Mouse (Mus musculus) adipocyte (in vitro differentiated cells): ENCODE results near the gene Hipk1.
A peak's percentile ranks its signal among the peaks of the same experiment; 100 is the strongest.
"Not testable (repeated sequence)": the region's sequence is repeated elsewhere in the genome, so short reads cannot be mapped to it uniquely, and the experiment has no call there.

Source experiments
- DNase-seq: peaks from one replicate; pipeline ENCODE4 v3.0.0-alpha.2; 2016; ENCODE audit warnings: low spot score

Hipk1 gene

GRCm38 (mm10) chr3:103792566-103792965, 1.2 kb upstream of the Hipk1 start:
- DNase-seq = no peak

GRCm38 (mm10) chr3:103792111-103792406, 696 bp upstream of the Hipk1 start:
- not testable (repeated sequence) for DNase-seq

- DNase-seq = peak; percentile 58
Measured at GRCm38 (mm10) chr3:103790346-103791145, 817 bp downstream of the Hipk1 start.

DNA sequence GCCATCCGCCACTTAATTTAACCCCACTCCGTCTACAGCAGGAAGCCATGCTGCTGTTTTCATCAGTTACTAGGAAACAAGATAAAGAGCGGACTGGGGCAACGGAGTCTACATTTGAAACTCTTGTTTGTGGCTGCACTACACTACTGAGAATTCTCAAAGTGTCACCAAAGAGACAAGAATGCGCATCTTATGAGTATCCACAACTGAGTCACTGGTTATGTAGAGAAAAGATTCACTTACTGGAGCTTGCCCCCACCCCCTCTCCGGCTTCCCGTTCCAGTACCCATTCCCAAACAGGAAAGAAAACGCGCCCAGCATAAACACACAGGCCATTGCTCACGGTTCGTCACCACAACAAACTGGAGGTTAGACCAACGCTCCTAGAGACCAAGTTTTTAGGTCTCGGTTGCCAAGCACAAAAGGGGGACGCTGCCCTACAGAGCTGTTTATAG, 1.4 kb downstream of the Hipk1 start:
- DNase-seq = peak; percentile 80

DNA sequence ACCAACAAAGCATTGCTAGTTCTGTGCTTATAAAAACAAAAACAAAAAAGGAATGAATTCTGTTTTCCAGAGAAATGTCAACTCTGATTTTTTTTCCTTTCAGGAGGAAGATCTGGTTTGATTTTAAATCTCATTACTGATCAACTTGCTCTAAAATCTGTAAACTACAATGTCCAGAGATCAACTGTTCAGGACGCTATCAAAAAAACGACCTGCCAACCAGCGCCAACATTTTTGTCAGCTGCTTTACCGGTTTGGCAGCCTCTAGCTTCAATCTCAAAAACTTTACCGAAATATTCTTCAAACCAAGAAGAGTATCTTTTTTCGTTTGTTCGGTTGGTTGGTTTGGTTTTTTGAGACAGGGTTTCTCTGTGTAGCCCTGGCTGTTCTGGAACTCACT, 2.3 kb downstream of the Hipk1 start:
- no peak for DNase-seq

- DNase-seq = peak; percentile 62
Measured at GRCm38 (mm10) chr3:103787225-103787624, 4.1 kb downstream of the Hipk1 start.

- no peak for DNase-seq
Measured at GRCm38 (mm10) chr3:103782844-103783609, 8.3 kb downstream of the Hipk1 start.

GRCm38 (mm10) chr3:103780777-103781176, 10.6 kb downstream of the Hipk1 start:
- no peak for DNase-seq

DNA sequence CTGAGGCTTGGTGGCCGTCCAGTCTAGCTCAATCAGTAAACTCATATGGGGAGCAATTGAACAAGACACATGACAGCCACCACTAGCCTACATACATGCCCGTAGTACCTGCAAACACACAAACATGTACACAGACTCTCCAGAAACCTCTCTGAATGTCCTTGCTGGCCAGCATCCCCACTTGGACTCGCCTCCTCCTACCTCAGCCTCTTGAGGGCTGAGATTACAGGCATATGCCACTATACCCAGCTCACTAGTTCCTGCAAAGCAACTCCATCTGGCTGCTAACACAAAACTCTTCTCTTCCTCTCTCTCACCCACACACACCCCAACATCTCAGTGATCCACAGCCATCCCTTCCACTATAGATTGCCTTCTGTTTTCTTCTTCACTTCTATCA, 11.1 kb downstream of the Hipk1 start:
- no peak for DNase-seq

GRCm38 (mm10) chr3:103779183-103779582, 12.2 kb downstream of the Hipk1 start:
- DNase-seq = no peak

DNA sequence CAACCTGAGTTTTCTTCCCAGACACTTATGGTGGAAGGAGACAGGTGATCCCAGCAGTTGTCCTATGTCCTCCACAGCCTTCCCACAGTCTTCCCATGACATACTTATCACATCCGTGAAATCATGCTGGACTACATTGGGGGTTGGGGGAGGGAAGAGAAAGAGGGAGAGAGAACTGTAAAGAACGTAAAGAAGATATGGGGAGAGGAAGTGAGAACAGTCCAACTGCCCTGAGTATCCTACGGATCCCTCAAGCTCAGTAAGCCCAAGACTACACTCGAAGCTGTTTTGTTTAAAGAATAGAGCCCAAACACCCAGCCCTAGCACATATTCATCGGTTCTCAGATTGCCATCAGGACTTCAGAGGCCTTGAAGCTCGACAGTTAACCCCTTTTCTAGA, 12.7 kb downstream of the Hipk1 start:
- DNase-seq = no peak

DNA sequence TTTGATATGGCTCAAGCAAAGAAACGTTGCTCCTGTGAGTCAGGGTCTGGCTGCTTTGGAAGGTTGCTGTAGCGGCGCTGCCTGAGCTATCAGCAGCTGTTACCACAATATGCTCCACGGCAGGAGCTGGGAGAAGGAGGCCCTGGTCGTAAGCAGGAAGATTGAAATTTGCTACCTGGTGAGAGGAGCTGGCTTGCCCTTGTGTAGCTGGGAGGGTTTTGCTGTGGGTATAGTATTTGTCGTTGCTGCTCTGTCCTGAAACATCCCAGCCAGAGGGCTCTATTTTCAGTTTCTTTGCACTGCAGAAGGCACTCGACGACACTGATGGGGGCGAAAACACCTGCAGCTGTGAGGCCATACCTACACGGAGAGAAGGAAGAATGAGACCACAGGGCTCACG, 13.4 kb downstream of the Hipk1 start:
- no peak for DNase-seq

GRCm38 (mm10) chr3:103774009-103774408, 17.4 kb downstream of the Hipk1 start:
- DNase-seq = no peak

- DNase-seq = no peak
Measured at GRCm38 (mm10) chr3:103773508-103773907, 17.9 kb downstream of the Hipk1 start.

DNA sequence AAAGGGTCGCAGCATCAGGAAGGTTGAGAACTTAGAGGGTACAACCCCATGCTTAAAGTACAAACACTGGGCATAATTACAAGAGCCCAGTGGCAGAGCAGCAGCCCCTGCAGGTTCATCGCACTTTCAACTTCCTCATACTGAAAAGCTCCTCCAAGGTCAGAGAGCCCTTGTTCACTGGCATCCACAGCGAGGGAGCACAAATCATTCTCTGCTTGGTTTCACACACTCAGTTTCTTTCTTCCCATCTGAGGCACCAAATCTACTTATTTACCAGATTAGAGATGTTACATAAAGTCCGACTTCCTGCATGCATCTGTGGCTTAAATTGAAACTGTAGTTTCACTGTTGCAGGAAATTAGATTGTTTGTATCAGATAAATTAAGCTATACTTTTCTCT, 18.5 kb downstream of the Hipk1 start:
- DNase-seq = no peak

GRCm38 (mm10) chr3:103771531-103772130, 19.7 kb downstream of the Hipk1 start:
- DNase-seq = peak; percentile 96

- no peak for DNase-seq
Measured at GRCm38 (mm10) chr3:103766789-103767188, 24.6 kb downstream of the Hipk1 start.

DNA sequence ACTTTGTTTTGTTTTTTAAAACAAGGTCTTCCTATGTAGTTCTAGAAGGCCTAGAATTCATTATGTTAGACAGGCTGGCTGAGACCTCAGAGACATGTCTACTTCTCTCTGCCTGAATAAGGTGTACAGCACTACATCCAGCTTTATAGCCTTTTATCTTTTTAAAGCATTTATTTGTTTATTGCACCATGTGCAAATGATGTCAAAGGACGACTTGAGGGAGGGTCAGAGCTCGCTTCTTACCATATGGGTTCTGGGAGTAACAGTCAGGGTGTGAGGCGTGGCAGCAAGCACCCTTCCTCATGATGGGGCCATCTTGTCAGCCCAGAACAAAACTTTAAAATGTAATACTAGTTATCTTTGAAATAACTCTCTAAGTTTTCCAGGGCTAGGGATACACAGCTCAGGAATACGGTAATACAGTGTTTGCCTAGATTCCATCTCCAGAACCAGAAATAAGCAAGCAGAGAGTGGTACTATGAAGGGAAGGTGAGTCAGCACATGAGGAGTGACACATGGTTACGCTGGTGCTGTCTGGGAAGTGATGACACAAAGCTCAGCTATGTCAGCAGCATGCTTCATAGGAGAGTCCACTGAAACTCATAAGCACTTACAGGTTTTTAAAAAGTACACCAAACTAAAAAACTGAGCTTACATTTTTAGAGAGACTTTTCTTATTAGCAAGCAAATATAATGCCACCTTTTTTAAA, 31.9 kb downstream of the Hipk1 start:
- DNase-seq = no peak

GRCm38 (mm10) chr3:103758456-103758855, 32.9 kb downstream of the Hipk1 start:
- no peak for DNase-seq

- DNase-seq = no peak
Measured at GRCm38 (mm10) chr3:103756920-103757319, 34.4 kb downstream of the Hipk1 start.

DNA sequence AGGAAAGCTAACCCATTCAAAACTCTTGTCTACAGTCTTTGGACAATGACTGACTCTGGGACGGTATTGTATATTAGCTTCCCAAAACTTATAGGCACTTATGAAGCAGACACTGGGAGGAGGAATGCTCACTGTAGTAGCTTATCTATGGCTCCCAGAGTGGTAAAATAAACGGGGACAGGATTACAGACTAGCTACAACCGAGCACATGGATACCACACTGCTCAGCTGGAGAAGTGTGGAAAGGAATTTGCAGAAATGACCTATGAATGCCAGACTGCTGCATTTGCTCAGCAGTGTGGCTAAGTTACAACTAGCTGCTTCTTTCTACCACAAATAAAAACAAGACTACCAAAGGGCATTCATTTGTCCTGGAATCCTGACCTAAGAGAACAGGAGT, 36.0 kb downstream of the Hipk1 start:
- no peak for DNase-seq

DNA sequence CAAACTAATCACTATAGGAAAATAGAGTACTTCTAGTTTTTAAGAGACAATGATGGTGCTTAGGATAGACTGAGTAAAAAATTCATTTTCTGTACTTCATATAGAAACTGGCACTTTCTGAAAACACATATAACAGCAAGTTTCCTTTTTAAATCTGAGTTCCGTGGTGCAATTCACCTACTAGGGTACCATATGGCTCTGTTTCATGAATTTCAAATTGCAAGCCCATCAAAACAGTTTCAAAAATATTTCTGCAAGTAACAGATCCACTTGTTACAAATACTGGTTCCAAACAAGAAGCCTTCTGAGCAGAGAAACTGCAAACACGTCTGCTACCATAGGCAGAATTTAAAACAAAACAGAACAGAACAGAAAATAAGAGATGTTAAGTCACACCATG, 39.8 kb downstream of the Hipk1 start:
- DNase-seq = no peak
